Mouse (Mus musculus) adrenal gland, postnatal 36 days (tissue): ENCODE results near the gene 1700012A03Rik. TPM values are rescaled to one million over a fixed set of nuclear protein-coding genes. Genes with fewer than 3 reads are reported as not detected.

Source experiments
- DNase-seq, 2 experiments: peaks; one replicate each; pipeline ENCODE4 v3.0.0; 2021; ENCODE audit warnings: mixed read lengths in 1 of 2
- total RNA-seq, 2 experiments: library from RNA; stranded (reverse); gene quantifications; 2 replicates each; pipeline ENCODE4 v1.2.3; 2021

1700012A03Rik gene
- total RNA-seq, 2 experiments from 2014 or later = not detected

DNA sequence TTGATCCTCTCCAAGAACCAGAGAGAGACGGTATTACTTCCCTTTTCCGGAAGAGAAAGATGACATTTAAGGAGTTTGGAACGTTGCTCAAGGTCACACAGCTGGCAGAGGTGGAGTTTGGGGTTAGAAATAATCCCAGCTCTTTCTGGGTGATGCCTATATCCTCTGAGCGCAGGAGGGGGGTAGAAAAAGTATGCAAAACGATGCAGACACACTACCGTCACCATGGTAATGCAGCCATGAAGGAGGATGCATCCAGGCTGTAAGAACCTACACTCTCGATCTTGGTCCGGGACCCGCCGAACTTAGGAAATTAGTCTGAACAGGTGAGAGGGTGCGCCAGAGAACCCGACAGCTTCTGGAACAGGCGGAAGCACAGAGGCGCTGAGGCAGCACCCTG is 43.3 kb downstream of the 1700012A03Rik start:
- DNase-seq = no peak

DNA sequence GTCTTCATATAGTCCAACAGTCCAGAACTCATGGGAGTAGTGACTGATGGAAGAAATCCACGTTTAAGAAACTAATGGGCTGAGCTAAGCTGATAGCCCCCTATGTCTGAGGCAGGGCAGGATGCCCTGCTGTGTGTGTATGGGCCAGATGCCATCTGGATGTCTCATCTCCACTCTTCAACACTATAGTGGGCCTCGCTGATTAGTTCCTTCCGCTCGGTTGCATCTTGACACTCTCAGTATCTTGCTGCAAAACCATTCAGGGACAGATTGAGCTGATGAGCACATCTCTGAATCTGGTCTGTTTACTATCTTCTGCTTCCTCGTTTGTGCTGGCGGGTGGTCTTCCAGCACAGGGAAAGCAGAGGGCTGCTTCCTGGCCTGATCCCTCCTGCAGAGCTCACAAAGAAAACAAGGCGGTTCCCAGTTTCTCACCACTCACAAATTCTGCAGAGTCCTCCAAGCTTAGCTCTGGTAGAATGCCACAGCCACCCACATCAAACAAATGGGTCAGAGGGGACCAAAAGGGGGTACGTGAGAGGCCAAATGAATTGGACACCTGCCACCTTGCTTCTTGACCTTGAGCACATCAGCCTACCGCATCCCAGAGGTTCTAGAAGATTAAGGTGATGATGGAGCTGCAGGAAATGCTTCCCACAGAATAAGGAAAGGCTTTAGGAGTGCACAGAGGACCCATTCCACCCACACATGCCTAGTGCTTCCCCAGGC is 55.7 kb downstream of the 1700012A03Rik start:
- DNase-seq = no peak
